Mouse (Mus musculus) forebrain, postnatal 0 days (tissue): ENCODE measurements around the gene Smtn. TPM values are rescaled to one million over a fixed set of nuclear protein-coding genes. Genes with fewer than 3 reads are reported as not detected.

ENCODE experiments used
- ATAC-seq: fragments of 200-750 bp; cut with Nextera tagmentation; 2 replicates; pipeline ENCODE4 v1.8.0; 2017; ENCODE audit warnings: mild to moderate bottlenecking, moderate library complexity
- DNase-seq: peaks from one replicate; pipeline ENCODE4 v3.0.0-alpha.2; 2015
- H3K27ac ChIP-seq: fragments of 300-500 bp; sonication (generic); 2 replicates; pipeline ENCODE4 v1.5.1; 2014; ENCODE audit warnings: low read depth, mild to moderate bottlenecking, antibody characterized with exemption, low read length, moderate library complexity, mixed read lengths
- H3K27me3 ChIP-seq: fragments of 300-500 bp; sonication (generic); 2 replicates; pipeline ENCODE4 v1.6.1; 2014; ENCODE audit warnings: mild to moderate bottlenecking, low read length, mixed read lengths; ENCODE audit not compliant: insufficient read depth
- H3K36me3 ChIP-seq: fragments of 300-500 bp; sonication (generic); 2 replicates; pipeline ENCODE4 v1.6.1; 2014; ENCODE audit warnings: mild to moderate bottlenecking, moderate library complexity; ENCODE audit not compliant: insufficient read depth
- H3K4me1 ChIP-seq: fragments of 300-500 bp; sonication (generic); 2 replicates; pipeline ENCODE4 v1.6.1; 2014; ENCODE audit warnings: antibody characterized with exemption; ENCODE audit not compliant: insufficient read depth
- H3K4me2 ChIP-seq: fragments of 300-500 bp; sonication (generic); 2 replicates; pipeline ENCODE4 v1.6.1; 2014; ENCODE audit warnings: low read depth, mild to moderate bottlenecking, moderate library complexity
- H3K4me3 ChIP-seq: fragments of 300-500 bp; sonication (generic); 2 replicates; pipeline ENCODE4 v1.5.1; 2014; ENCODE audit warnings: low read depth, low read length, mixed read lengths
- H3K9ac ChIP-seq: fragments of 300-500 bp; sonication (generic); 2 replicates; pipeline ENCODE4 v1.6.1; 2014; ENCODE audit warnings: mild to moderate bottlenecking
- H3K9me3 ChIP-seq: fragments of 300-500 bp; sonication (generic); 2 replicates; pipeline ENCODE4 v1.6.1; 2016; ENCODE audit warnings: low read length
- CTCF ChIP-seq: sonication (generic); IDR thresholded peaks from 2 replicates; pipeline ENCODE4 v1.5.1; 2016; ENCODE audit warnings: antibody characterized with exemption, control low read depth, low read depth
- WGBS: fragments of 180-500 bp; shearing (Covaris S2); extraction: QIAGEN DNeasy Blood & Tissue Kit; methylation state at CpG from one replicate; pipeline ENCODE4 v1.1.7; 2014; 5-methylcytosine and 5-hydroxymethylcytosine counted together
- polyA plus RNA-seq: library from polyadenylated mRNA; unstranded; fragments of >200 nt; fragmentation: Nextera tagmentation; extraction: Ambion mirVana; gene quantifications from 2 replicates; pipeline ENCODE4 v1.2.1, GENCODE M21; 2015
- total RNA-seq: library from RNA; depleted of rRNA; stranded (reverse); fragments of >200 nt; gene quantifications from 2 replicates; pipeline ENCODE4 v1.2.3, GENCODE M21; 2014

The Smtn gene
- total and polyA plus RNA-seq, 2 experiments from 2014 or later: 7.9 to 8.7 TPM

DNA sequence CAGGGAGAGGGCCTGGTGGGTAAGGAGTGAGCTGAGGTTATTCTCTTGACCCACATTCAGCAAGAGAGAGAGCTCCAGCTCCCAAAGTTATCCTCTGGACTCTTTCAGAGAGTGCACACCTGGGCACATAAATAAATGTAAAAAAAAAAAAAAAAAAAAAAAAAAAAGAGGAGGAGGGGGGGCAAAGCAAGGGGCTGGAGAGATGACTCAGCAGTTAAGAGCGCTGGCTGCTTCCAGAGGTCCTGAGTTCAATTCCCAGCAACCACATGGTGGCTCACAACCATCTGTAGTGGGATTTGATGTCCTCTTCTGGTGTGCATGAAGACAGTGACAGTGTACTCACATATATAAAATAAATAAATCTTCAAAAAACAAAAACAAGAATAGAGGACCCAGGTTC, 43.1 kb downstream of the Smtn start:
- WGBS: 89% methylated on average over 1 of the region's 1 CpGs
- no peak overlapping the region for H3K4me3 ChIP-seq
- no peaks in the 10 kb centered on the region for H3K9me3 ChIP-seq
- H3K4me1 ChIP-seq: no peaks in the 10 kb centered on the region
- ATAC-seq (no peak), DNase-seq (no peak)
- no peak overlapping the region for H3K9ac ChIP-seq
- no peak overlapping the region for H3K27ac ChIP-seq
- H3K4me2 ChIP-seq: no peak overlapping the region
- H3K27me3 ChIP-seq: no peaks in the 10 kb centered on the region
- no peaks in the 10 kb centered on the region for H3K36me3 ChIP-seq
- TF ChIP-seq CTCF: no peak

DNA sequence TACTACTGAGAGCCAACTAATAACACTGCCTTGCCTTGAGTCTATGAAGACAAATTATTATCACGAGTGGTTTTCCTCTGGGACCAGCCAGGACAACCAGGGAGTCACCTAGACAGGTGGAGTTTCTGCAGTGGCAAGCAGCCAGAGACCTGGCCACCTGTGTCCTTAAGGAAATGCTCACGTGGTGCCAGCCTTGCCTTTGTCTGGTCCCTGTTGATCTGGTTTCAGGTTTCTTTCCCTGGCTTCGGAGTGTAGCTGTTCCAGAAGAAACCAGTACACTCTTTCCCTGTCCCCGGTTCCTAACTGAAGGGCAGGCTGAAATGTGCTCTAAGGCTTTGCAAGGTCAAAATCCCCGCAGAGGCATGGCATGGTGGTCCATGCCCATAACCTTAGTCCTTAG, 43.7 kb downstream of the Smtn start:
- no peaks in the 10 kb centered on the region for H3K27me3 ChIP-seq
- DNase-seq: no peak
- H3K4me2 ChIP-seq: no peak overlapping the region
- H3K4me3 ChIP-seq: no peak overlapping the region
- H3K4me1 ChIP-seq: no peaks in the 10 kb centered on the region
- 64% methylated on average over 5 of the region's 5 CpGs for WGBS
- no peaks in the 10 kb centered on the region for H3K9me3 ChIP-seq
- H3K36me3 ChIP-seq: no peaks in the 10 kb centered on the region
- no peak for ATAC-seq
- no peak for TF ChIP-seq CTCF
- H3K9ac ChIP-seq: no peak overlapping the region
- no peak overlapping the region for H3K27ac ChIP-seq

DNA sequence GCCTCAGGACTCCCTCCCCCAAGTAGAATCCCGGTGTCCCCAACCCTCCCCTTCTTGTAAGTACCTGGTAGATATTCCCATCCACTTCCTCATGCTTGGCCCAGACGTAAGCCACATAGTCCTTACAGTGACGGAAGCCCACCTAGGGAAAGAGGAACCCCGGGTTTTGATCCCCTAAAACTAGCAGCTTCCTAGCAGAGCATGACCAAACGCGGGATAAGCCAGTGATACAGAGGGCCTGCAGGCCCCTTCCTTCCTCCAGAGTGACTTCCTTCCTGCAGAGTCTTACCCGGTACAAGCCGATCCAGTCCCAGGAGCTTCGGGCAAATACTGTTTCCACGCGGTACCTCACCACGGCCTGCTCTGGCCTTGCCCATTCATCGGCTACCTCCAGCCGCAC, 44.9 kb downstream of the Smtn start:
- Histone ChIP-seq H3K4me2 (no peak overlapping the region), H3K9ac (no peak overlapping the region), H3K9me3 (no peaks in the 10 kb centered on the region), H3K27me3 (no peaks in the 10 kb centered on the region), H3K27ac (no peak overlapping the region), H3K36me3 (no peaks in the 10 kb centered on the region), H3K4me3 (no peak overlapping the region), H3K4me1 (no peaks in the 10 kb centered on the region)
- TF ChIP-seq CTCF: no peak
- DNase-seq: no peak
- 95% methylated on average over 14 of the region's 14 CpGs for WGBS
- no peak for ATAC-seq

DNA sequence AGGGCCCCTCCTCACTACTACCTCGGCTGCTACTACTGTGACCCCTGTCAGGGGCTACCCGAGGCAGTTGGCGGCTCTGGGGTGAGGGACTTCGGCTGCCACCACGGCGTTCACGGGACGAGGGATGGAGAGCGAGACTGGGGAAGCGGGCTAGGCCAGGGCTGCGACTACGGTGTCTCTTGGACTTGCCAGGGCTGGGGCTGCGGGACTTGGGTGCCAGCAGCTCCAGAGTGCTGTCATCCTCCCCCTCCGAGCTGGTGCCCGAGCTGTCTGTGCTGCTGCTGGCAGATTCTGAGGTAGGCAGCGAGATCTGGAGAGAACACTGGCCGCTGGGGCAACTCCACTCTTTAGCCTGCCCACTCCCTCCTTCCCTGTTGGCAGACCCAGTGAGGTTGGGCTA, 45.6 kb downstream of the Smtn start:
- DNase-seq (no peak), ATAC-seq (no peak)
- Histone ChIP-seq H3K4me1 (no peaks in the 10 kb centered on the region), H3K4me3 (no peak overlapping the region), H3K4me2 (no peak overlapping the region), H3K9ac (no peak overlapping the region), H3K27ac (no peak overlapping the region), H3K36me3 (no peaks in the 10 kb centered on the region), H3K9me3 (no peaks in the 10 kb centered on the region), H3K27me3 (no peaks in the 10 kb centered on the region)
- 80% methylated on average over 17 of the region's 17 CpGs for WGBS
- no peak for TF ChIP-seq CTCF

DNA sequence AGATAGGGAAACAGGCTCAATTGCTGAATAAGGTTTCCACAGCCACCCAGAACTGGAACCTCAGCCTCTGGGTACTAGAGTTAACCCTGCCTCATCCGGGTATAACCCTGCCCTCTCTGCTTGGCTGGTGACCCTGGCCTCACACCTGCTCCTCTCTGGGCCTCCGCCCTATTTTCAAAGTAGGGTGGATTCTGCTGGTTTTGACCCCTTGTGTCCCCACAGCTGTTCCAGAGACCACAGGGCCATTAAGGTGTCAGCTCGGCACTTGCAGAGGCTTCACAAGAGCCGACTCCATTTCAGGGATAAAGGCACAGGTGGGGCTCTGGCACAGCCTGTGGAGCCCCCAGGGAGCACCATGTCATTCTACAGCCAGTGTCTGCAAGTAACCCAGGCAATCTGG, 47.7 kb downstream of the Smtn start:
- H3K9ac ChIP-seq: no peak overlapping the region
- DNase-seq (no peak), ATAC-seq (no peak)
- H3K27ac ChIP-seq: no peak overlapping the region
- H3K9me3 ChIP-seq: no peaks in the 10 kb centered on the region
- no peaks in the 10 kb centered on the region for H3K4me1 ChIP-seq
- WGBS: 77% methylated on average over 4 of the region's 4 CpGs
- H3K36me3 ChIP-seq: no peaks in the 10 kb centered on the region
- no peaks in the 10 kb centered on the region for H3K27me3 ChIP-seq
- no peak overlapping the region for H3K4me2 ChIP-seq
- no peak overlapping the region for H3K4me3 ChIP-seq
- no peak for TF ChIP-seq CTCF

DNA sequence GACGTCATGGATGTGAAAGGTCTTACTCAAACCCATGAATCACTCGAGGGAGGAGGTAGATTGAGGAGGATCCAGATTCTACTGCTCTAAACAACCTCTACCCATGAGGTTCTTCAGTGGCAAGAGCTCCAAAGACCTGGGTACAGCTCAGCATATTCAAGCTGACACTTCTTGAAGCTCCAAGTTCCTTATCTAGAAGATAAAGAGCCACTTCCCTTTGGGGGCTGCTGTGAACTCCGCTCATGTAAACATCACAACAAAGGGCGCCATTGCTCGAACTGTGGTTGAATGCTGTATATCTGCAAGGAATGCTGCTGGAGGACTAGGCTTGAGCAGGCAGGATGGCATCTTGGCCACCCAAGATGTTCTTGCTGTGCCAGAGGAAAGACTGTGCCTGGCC, 51.4 kb downstream of the Smtn start:
- no peak for ATAC-seq

DNA sequence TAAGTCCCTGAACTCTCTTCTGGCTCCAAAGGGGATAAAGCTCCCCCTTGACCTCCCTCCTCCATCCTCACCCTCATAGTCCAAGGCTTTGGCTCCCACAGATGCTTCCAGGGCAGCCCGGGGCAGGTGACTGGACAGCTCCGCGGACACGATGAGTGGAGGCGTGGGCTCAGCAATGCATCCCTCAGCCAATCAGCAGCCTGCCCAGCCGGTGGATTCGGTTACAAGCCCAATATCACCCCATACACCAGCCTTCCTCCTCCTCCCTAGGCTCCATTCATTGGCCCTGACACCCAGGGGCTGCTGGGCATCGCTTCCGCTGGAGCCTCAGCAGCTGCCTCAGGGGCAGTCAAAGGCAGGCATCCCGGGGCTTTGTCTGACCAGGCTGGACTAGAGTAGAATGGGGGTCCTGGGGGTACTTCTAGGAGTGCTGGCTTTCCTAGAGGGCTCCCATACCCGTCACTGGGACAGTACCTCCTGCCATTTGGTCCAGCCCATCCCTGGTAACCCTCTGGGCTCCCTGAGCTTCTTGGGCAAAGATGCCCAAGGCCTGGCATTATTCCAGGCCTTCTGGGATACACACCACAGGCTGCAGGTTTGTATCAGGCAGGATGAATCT, 52.4 kb downstream of the Smtn start, which contains the start of gene Pla2g3:
Gene Pla2g3 (plus strand): TSS at position 333 of the 619 bp plus-strand sequence.
- ATAC-seq: peak; percentile 16; the same call in 1 of the 2 replicates
- no peak within 1 kb of the TSS for H3K27ac ChIP-seq
- no peaks in the 10 kb centered on the region for H3K4me1 ChIP-seq
- H3K9me3 ChIP-seq: no peaks in the 10 kb centered on the region
- no peak within 1 kb of the TSS for H3K4me3 ChIP-seq
- H3K9ac ChIP-seq: no peak within 1 kb of the TSS
- WGBS: 31% methylated on average over 11 of the region's 11 CpGs
- H3K4me2 ChIP-seq: no peak within 1 kb of the TSS
- peak; percentile 15 for DNase-seq
- no peaks in the 10 kb centered on the region for H3K27me3 ChIP-seq
- no peaks in the 10 kb centered on the region for H3K36me3 ChIP-seq
- no peak for TF ChIP-seq CTCF

More for the DNA sequence above, 51.4 kb downstream of the Smtn start:
- Histone ChIP-seq H3K9me3 (no peaks in the 10 kb centered on the region), H3K4me3 (no peak overlapping the region), H3K27me3 (no peaks in the 10 kb centered on the region), H3K36me3 (no peaks in the 10 kb centered on the region), H3K27ac (no peak overlapping the region), H3K4me1 (no peaks in the 10 kb centered on the region), H3K9ac (no peak overlapping the region), H3K4me2 (no peak overlapping the region)
- DNase-seq: no peak
- no peak for TF ChIP-seq CTCF
- 87% methylated on average over 5 of the region's 5 CpGs for WGBS

DNA sequence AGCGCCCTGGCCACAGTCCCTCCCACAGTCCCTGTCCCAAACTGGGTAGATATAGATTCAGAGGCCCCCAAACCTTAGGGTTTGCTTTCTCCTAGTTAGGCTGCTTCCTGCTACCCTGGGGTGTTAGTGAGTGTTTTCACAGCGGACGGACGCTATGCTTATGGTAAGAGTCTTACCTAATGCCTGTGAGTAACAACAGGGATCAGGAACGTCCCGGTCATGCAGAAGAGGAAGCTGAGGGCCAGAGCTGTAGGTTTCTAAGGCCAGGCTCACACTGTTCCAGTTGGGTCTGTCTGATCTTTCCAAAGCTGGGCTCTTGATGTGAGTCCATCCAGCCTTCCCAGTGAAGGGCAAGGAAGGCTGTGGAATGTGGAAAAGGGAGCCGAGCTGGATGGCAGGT, 54.1 kb downstream of the Smtn start:
- Histone ChIP-seq H3K27me3 (no peaks in the 10 kb centered on the region), H3K9ac (no peak overlapping the region), H3K36me3 (no peaks in the 10 kb centered on the region), H3K9me3 (no peaks in the 10 kb centered on the region), H3K4me1 (no peaks in the 10 kb centered on the region), H3K4me2 (no peak overlapping the region), H3K4me3 (no peak overlapping the region), H3K27ac (no peak overlapping the region)
- WGBS: 75% methylated on average over 7 of the region's 7 CpGs
- TF ChIP-seq CTCF: no peak
- no peak for DNase-seq
- no peak for ATAC-seq
